Mouse (Mus musculus): ENCODE measurements around the gene Tnc. TPM values are rescaled to one million over a fixed set of nuclear protein-coding genes. Genes with fewer than 3 reads are reported as not detected.
"Not testable (repeated sequence)": the region's sequence is repeated elsewhere in the genome, so short reads cannot be mapped to it uniquely, and the experiment has no call there.

Gene Tnc
- total RNA-seq, 2 experiments from 2014 or later = 8.6 to 9.2 TPM

- DNase-seq (ENCODE audit: low spot score in 2 of 2) = no peak
- intact Hi-C loops (cut with DNase I) = no loop called here
Measured at GRCm38 (mm10) chr4:63980211-63980794, 66.5 kb downstream of the Tnc start.

DNA sequence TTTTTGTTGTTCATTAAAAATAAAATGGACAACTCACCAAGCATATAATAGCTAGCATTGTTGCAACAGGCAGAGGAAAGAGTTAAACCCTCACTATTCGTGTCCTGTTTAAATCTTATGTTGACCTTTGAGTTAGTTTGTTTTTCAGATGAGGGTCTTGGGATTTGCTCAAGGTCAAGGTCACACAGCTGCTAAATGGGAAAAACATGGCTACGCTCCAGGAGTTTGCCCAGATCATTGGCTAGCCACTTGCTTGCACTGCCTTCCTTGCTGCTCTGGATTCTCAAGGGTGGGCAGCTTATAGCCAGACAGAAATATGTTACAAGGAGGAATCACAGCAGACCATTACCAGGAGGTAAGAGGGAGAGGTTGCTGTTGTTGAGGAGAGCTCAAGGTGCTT, 67.2 kb downstream of the Tnc start:
- intact Hi-C loops (cut with DNase I) = no loop called here
- no peak for DNase-seq (ENCODE audit: low spot score in 2 of 2)

DNA sequence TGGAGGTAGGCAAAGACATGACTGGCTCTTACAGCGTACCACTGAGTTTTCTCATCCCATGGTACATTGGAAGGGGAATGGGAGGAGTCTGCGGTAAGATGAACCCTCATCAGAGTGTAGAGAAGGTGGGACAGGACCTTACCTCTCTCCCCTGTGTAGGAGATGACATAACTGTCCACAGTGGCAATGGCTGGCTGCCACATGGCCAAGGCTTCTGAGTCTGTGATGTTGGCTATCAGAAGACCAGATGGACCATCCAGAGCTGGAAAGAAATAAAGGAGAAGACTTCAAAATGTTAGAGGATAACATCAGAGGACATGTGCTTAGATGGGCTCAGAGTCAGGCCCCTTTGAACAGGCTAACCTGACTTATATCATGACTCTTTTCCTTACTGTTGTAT, 74.3 kb downstream of the Tnc start:
- intact Hi-C loops (cut with DNase I) = no loop called here
- DNase-seq (ENCODE audit: low spot score in 2 of 2) = no peak

DNA sequence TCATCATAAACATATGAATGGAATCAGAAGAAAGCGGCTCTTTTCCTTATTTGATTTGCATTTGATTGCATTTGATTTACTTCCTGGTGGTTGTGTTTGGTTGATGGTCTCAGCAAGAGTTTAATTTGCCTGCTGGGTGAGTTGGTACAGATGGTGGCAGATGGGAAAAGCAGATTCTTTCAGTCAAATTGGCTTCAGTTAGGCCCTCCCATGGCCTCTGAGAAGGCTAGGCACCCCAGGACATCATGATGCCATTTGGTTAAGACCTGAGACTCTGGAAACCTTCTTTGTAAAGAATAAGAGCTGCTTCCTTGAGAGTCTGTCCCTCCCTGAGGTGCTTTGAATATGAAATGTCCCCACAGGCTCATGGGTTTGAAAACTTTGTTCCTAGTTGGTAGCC, 75.1 kb downstream of the Tnc start:
- no peak for DNase-seq (ENCODE audit: low spot score in 2 of 2)
- intact Hi-C loops (cut with DNase I) = no loop called here

- intact Hi-C loops (cut with DNase I) = no loop called here
- no peak for DNase-seq (ENCODE audit: low spot score in 2 of 2)
Measured at GRCm38 (mm10) chr4:63970925-63971324, 75.9 kb downstream of the Tnc start.

DNA sequence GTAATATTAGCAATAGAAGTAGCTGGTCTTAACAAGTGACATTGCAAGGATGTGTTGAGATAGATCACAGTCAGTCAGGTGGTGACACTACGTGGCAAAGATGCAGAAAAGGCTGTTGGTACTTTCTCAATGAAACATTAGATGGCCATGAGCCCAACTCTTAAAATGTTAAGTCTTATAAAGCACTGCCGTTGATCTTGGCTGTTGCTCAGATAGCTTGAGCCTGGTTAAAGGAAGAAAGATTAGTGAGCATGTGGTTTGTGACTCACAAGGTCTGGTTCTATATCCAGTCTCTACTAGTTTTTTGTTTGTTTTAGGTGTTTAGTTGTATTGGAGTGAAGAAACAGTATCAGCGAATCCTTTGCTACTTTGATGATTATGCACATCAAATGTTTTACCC, 76.9 kb downstream of the Tnc start:
- no peak for DNase-seq (ENCODE audit: low spot score in 2 of 2)
- intact Hi-C loops (cut with DNase I) = no loop called here

GRCm38 (mm10) chr4:63963410-63963809, 83.4 kb downstream of the Tnc start:
- intact Hi-C loops (cut with DNase I) = no loop called here
- DNase-seq (ENCODE audit: low spot score in 2 of 2) = no peak

GRCm38 (mm10) chr4:63961858-63962468, 84.9 kb downstream of the Tnc start:
- intact Hi-C loops (cut with DNase I) = no loop called here
- no peak for DNase-seq (ENCODE audit: low spot score in 2 of 2)

- DNase-seq (ENCODE audit: low spot score in 2 of 2) = no peak
Measured at GRCm38 (mm10) chr4:63958601-63959000, 88.2 kb downstream of the Tnc start.

DNA sequence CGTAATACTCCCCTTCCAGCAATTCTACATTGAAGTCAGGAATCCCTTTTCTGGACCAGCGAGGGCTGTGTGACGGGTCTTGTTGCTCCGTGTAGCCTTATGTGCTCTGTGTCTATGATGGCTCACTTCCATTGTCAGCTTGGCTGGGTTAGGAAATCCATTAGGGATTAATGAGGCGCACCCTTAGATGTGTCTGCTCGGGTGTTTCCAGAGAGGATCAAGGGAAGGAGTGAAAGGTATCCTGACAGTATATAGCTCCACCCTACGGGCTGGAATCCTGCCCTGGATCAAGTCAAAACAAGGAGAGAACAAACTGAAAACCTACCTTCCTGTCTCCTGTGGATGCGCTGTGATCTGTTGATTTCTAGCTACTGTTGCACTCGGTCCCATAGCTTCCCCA, 96.8 kb downstream of the Tnc start:
- DNase-seq (ENCODE audit: low spot score in 2 of 2) = no peak
- intact Hi-C loops (cut with DNase I) = no loop called here

More at GRCm38 (mm10) chr4:63958601-63959000, 88.2 kb downstream of the Tnc start:
- intact Hi-C loops (cut with DNase I) = no loop called here

DNA sequence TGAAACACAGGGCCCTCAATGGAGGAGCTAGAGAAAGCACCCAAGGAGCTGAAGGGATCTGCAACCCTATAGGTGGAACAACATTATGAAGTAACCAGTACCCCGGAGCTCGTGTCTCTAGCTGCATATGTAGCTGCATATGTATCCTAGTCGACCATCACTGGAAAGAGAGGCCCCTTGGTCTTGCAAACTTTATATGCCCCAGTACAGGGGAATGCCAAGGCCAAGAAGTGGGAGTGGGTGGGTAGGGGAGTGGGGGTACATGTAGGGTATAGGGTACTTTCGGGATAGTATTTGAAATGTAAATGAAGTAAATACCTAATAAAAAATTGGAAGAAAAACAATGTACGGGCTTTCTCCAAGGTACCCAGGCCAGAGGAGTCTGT, 98.1 kb downstream of the Tnc start:
- DNase-seq (ENCODE audit: low spot score in 2 of 2) = not testable (repeated sequence)
- intact Hi-C loops (cut with DNase I) = loop anchor here (2.0 to 10.0 kb wide), 4 partner anchors 262 to 581 kb away; no protein-coding TSS in a partner anchor

- peak; percentile 45 to 68 for DNase-seq (ENCODE audit: low spot score in 2 of 2)
- intact Hi-C loops (cut with DNase I) = loop anchor here (2.0 to 10.0 kb wide), 4 partner anchors 261 to 581 kb away; no protein-coding TSS in a partner anchor
Measured at GRCm38 (mm10) chr4:63948066-63948687, 98.6 kb downstream of the Tnc start.

DNA sequence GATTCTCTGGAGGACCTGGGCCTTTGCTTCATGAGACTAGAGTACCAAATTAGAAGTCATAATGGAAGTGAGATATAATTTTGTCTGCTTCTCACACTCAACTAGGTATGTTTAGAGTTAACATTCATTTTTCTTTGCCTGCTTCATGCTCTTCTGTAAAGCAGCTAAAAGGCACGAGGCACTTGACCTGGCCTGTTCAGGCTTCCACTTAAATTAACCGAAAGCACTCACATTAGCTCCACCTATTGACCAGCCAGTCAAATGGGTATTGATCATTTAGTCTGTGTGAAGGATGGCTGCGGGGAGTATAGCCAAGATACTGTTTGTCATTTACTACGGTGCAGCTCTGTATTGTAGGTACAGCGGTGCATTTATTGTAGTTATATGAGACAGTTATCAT, 103.0 kb downstream of the Tnc start:
- DNase-seq (ENCODE audit: low spot score in 2 of 2) = no peak
- intact Hi-C loops (cut with DNase I) = loop anchor here (10.0 kb wide), 1 partner anchor 551 kb away; no protein-coding TSS in a partner anchor

- intact Hi-C loops (cut with DNase I) = loop anchor here (10.0 kb wide), 1 partner anchor 552 kb away; no protein-coding TSS in a partner anchor
- no peak for DNase-seq (ENCODE audit: low spot score in 2 of 2)
Measured at GRCm38 (mm10) chr4:63942875-63943274, 103.9 kb downstream of the Tnc start.

GRCm38 (mm10) chr4:63941420-63941819, 105.4 kb downstream of the Tnc start:
- DNase-seq (ENCODE audit: low spot score in 2 of 2) = no peak
- intact Hi-C loops (cut with DNase I) = loop anchor here (10.0 kb wide), 1 partner anchor 553 kb away; no protein-coding TSS in a partner anchor

DNA sequence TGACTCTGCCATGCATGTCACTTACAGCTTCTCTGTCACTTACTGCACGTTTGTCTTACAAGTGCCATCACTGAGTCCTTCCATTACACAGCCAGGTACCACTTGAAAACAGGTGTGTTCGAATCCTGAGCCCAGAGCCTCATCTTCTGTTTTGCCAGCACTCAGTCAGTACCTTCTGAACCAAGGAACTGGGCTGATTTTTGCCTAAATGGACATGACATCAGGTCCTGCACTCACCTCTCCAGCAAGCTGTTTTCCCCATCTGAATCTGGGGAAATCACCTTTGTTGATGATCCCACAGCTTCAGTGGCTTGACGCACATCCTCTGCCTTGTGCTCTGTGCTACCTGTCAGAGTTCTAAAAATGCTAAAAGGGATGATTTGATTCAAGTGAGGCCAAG, 107.4 kb downstream of the Tnc start:
- DNase-seq (ENCODE audit: low spot score in 2 of 2) = no peak
- intact Hi-C loops (cut with DNase I) = no loop called here

DNA sequence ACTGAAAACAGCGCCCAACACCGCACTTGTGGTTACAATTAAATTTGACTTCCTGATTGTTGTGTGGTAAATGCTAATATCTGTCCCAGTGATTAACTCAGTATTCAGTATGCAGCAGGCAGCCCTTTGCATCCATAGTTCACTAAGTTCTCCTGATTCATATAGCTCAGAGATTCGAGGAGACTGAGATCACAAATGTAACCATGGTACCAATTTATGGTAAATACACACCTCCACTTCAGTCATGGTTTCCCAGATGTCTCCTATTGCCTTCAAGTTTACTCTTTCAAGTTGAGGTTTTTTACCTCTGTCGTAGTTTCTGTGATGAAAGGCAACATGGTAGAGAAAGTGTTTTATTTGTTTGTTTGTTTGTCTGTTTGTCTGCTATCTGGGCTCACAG, 110.9 kb downstream of the Tnc start:
- intact Hi-C loops (cut with DNase I) = no loop called here
- no peak for DNase-seq (ENCODE audit: low spot score in 2 of 2)

DNA sequence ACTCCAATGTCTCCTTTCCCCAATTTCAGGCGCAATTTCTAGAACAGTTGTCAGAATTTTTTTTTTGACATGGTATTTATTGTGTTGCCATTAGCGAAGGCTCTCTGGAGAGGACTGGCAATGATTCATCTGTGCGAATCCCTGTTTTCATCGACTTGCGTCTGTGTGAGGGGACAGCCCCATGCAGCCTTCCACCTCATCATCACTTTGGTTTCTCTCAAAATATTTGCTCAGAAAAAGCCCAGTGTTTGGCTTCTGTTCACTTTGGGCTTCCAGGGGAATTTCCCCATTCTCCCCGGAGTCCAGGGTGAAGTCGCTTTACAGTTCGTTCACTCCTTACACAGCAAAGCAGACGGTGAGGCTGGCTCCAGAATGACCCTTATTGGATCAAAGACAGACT, 111.5 kb downstream of the Tnc start:
- intact Hi-C loops (cut with DNase I) = no loop called here
- no peak for DNase-seq (ENCODE audit: low spot score in 2 of 2)

DNA sequence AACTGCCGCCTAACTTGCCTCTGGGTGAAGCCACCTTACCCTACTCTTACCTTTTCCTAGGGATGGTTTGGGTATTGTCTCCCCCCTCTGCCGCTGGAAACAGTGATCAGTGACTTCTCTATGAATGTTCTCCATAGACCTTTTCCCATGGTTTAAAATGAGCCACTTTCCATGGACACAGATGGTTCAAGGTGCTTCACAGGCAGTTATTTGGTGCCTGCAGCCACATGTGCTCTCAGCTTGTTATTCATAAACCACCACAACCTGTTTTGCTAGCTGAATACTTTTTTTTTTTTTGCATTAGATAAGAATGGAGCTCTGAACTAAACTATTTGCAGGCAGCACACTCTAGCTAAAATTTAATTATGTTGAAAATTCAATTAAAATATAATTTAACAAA, 116.0 kb downstream of the Tnc start:
- no peak for DNase-seq (ENCODE audit: low spot score in 2 of 2)
- intact Hi-C loops (cut with DNase I) = no loop called here

- no peak for DNase-seq (ENCODE audit: low spot score in 2 of 2)
- intact Hi-C loops (cut with DNase I) = no loop called here
Measured at GRCm38 (mm10) chr4:63929490-63929889, 117.3 kb downstream of the Tnc start.

DNA sequence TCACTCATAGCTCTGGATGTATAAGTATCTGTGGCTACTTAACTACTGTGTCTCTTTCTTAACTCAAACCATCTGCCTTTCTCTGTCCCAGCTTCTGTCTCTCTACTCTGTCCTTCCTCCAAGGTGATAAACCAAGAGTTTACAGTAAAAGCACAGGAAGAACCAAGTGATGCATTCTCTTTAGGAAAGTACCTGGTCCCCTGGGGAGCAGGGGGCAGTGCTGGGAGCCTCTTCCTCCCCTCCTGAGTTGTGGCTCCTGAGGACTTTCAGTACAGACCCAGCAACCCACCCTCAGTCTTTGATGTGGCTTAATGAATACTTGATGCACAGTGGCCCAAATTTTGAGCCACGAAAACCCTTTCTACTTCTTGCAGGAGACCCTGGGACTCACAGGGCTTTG, 118.6 kb downstream of the Tnc start:
- DNase-seq (ENCODE audit: low spot score in 2 of 2) = no peak
- intact Hi-C loops (cut with DNase I) = no loop called here
